Mouse (Mus musculus): Measurements from ENCODE around the gene Fes.
A peak's percentile ranks its signal among the peaks of the same experiment; 100 is the strongest.

The Fes gene

DNA sequence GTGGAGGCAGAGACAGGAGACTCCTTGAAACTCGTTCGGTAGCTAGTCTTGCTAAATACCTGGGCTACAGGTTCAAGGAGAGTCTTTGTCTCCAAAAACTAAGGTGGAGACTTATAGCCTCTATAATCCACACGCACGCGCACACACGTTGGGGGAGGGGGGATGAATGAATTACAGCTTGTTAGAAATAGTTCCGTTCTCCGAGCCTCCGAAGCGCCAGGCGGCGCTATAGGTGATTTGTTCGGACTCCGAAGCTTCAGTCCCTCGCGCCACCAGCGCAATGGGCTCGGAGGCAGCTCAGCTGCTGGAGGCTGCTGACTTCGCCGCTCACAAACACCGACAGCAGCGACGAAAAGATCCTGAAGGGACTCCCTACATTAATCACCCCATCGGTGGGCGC, 44.9 kb downstream of the Fes start, which contains the start of gene Hddc3:
Gene Hddc3 (plus strand): TSS at position 247 of the 400 bp plus-strand sequence.
- DNase-seq, result peak; percentile 95

DNA sequence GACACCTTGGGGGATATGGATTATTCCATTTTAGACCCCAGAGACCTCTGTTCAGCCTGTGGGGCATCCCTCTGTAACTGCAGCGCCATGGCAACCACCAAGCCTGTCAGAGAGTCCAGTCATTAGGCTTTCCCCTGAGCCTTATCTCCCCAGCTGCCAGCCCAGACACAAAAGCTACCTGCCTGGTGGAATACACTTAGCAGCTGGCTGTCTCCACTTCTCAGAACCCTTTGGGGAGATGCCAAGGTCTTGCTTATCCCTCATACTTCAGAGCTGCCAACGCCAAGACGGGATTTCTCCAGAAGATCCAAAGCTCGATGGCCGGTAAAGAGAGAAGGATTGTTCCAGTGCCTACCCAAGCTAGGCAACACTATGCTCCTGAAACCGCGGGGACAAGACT, 46.0 kb downstream of the Fes start:
- no peak for DNase-seq

DNA sequence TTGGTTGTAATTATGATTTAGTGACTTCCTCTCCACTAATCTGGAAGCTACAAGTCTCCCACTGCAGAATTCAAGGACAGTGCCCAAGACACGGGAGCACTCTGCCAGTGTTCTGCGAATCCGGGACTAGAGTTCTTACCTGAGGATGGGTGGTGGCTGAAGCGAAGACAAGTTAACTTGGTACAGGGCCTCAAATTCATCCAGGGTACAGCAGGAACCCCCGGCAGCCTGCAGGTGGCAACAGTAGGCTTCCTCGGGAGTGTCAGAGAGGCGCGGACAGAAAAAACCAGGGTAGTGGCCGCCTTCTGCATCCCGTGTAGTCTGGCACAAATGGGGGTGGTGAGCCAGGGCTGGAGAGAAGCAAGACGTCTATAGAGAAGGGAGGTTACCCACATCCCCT, 47.0 kb downstream of the Fes start, which contains the start of gene Unc45a:
Gene Unc45a (minus strand): TSS at position 213 of the 400 bp plus-strand sequence.
- DNase-seq, result peak; percentile 83

DNA sequence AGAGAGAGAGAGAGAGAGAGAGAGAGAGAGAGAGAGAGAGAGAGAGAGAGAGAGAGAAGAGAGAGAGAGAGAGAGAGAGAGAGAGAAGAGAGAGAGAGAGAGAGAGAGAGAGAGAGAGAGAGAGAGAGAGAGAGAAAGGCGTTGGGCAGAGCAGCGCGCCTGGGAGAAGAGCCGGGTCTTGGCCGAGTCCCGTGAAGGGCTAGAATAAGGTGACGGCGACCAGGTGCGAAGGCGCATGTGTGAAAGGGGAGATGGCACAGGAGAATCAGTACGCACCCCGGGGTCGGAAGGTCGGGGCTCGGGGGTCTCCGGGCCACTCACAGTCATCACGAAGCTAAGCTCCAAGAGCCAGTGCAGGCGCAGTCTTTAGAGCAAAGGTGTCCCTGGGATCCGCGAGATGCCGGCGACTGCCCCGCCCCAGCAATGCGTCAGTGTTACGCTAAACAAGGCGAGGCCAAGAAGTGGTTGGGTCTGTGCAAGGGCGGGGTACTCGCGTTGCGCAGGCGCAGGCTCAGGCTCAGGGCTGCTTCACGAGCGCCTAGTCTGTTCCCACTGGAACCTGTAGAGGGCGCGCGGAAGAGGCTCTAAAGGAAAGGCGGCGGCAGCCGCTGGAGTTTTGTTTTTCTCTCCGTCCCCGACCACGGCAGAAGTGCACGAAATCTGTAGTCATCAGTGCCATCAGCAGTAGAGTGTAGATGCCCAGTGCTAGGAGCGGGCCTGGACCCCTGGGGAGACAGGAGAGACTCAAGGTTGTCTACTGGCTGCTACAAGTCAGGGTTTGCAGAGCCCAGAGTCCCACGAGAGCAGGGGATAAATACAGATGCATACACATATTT, 47.7 kb downstream of the Fes start:
- DNase-seq, result peak; percentile 98

DNA sequence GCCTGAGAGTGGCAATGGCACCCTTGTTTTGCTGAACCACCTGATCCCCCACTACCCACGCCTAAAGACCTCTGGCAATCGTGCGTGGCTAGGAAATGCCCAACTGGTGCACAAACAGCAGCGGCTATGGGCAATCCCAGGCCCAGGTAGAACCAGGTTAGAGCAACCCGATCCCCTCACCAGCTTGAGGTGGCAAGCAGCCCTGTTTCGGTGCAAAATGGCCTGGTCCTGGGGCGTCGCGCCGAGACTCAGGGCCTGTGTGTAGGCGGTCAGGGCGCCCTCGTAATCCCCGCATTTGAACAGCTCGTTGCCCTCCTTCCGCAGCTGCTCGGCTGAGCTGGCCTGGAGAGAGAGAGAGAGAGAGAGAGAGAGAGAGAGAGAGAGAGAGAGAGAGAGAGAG, 48.4 kb downstream of the Fes start:
- peak; percentile 40 for DNase-seq

DNA sequence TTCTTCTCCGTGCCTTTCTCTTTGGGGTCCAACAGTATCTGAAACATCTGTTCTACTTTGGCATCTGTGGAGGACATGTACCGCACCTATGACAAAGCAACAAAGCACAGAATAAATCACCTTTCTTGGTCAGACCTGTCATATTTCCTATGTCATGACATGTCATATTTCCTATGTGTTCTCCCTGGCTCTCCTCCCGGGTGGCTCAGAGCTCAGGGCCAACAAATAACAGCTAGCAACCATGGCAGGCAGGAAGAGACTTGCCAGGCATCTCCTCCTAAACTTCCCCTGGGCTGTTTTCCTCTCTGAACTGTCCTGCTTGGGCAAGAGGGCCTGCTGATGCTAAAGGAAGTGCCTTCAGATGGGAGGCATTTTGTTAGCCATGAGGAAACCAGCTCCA, 50.8 kb downstream of the Fes start:
- no peak for DNase-seq

DNA sequence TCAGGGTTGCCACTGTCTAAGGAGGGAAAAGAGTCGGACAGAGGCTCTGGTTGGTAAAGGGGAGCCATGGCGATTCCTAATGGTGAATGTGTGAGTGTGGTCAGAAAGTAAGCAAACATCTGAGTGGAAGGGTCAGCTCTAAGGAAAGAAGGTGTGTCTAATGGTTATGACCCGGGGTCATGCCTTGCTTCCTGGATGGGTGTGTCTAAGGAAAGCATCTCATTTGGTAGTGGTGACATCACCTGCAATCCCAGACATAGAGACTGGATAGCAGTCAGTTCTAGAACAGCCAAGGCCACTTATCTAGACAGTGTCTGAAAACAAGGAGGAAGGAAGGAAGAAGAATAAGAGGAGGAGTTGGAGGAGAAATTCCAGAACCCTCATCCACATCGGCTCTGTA, 52.9 kb downstream of the Fes start:
- no peak for DNase-seq

DNA sequence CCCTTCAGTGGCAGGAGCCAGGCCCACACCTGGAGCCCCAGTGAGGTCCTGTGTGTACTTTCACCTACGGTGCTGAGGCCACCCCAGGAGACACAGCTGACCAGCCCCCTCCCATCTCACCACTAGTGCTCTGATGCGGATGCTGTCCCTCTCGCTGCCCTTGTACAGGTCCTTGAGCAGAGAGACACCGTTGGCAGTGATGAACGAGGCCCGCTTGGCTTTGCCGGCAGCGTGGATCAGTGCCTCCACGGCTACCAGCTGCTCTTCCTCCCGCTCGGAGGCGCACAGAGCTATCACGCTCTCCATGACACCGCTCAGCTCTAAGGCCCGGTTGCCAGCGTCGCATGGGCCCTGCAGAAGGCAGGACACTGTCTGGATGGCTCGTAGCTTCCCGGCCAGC, 56.3 kb downstream of the Fes start:
- DNase-seq, result no peak

DNA sequence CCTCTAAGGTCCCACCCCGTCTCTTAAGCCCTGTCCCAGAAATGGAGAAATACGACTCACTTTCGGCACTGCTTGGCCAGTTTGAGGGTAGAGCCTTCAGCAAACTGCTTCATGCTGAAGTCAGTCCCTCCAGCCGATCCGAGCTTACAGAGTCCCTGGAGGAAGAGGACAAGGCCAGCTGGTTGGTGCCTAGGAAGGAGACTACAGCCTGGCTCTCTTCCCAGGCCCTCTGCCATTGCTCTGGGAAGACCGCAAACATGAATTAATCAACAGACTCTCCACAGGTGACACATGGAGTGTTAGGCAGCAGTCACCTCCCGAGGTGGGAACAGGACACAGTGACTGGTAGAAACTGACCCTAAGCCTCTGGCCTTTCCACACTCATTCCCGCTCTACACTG, 57.5 kb downstream of the Fes start:
- no peak for DNase-seq

All from kidney, postnatal 14 days (tissue).